26 mouse cellular contexts compared by ENCODE assay signal in the genomic region with DNA sequence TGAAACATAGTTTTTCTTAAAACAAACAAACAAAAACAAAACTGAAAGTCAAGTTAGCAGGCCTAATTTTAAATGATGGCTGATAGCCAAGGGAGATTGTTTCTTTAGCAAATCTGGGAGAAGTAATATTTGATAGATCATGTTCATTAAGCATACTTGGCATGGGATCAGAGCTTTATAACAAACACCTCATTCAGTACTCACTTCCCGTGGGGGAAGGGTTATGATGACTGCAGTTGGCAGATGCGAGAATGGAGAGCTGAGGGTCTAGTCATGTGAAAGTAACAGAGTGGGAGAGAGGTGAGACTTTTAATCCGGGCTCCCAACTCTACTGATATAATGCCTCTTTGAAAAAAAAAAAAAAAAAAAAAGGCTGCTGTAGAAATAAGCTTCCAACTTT.
DNase-seq lines count a peak whose midpoint lies in the region; ATAC-seq and TF ChIP-seq lines count a peak whose summit lies in the region.
"Had no signal": no experiment of that assay in that cellular context is flagged by ENCODE, and none has a peak within 500 bp of the region (broad histone marks: within the 10 kb centered on the region; RNA-seq: fewer than 3 reads in every experiment).

No protein-coding gene starts in this region.

- no peak overlapping the region for H3K4me2 ChIP-seq in forebrain, embryonic 14.5 days (ENCODE audit: low read length)
- H3K4me2 ChIP-seq in forebrain, embryonic 15.5 days (replicated peaks): no peak overlapping the region
- no peak overlapping the region for H3K4me2 ChIP-seq in lung, embryonic 16.5 days (ENCODE audit: low read depth, low read length)
- H3K4me2 ChIP-seq: heart, embryonic 12.5 days; hindbrain, embryonic 14.5 days; limb, embryonic 13.5 days; liver, embryonic 11.5 days; midbrain, embryonic 12.5 days; neural tube, embryonic 13.5 days; stomach, embryonic 15.5 days had no signal

- ATAC-seq in forebrain, embryonic 14.5 days: peak; percentile 41; the same call in 1 of the 2 replicates
- no peak for ATAC-seq in forebrain, embryonic 15.5 days (replicated peaks)
- ATAC-seq in lung, embryonic 16.5 days (ENCODE audit: low read depth): peak; percentile 91
- ATAC-seq: activated CD4-positive, CD25-positive, alpha-beta regulatory T cell, adult 4 months; inflammation-experienced regulatory T-cells, adult 6 months had no signal

- H3K36me3 ChIP-seq in forebrain, embryonic 14.5 days (ENCODE audit: control insufficient read depth, insufficient read depth, low read length): no peaks in the 10 kb centered on the region; the same call in 1 of the 2 replicates
- H3K36me3 ChIP-seq in forebrain, embryonic 15.5 days: peaks cover 6% of the 10 kb centered on the region; the same call in 1 of the 2 replicates
- no peaks in the 10 kb centered on the region for H3K36me3 ChIP-seq in lung, embryonic 16.5 days (ENCODE audit: control insufficient read depth, insufficient read depth, low read length)
- H3K36me3 ChIP-seq: heart, embryonic 12.5 days; limb, embryonic 13.5 days; midbrain, embryonic 12.5 days; neural tube, embryonic 13.5 days; stomach, embryonic 15.5 days had no signal

- H3K9me3 ChIP-seq in forebrain, embryonic 14.5 days (replicated peaks; ENCODE audit: control insufficient read depth, low read length): no peaks in the 10 kb centered on the region
- no peaks in the 10 kb centered on the region for H3K9me3 ChIP-seq in forebrain, embryonic 15.5 days
- no peaks in the 10 kb centered on the region for H3K9me3 ChIP-seq in lung, embryonic 16.5 days (ENCODE audit: control insufficient read depth, low read length)
- H3K9me3 ChIP-seq: heart, embryonic 12.5 days; limb, embryonic 13.5 days; midbrain, embryonic 12.5 days; neural tube, embryonic 13.5 days; stomach, embryonic 15.5 days had no signal

- TF ChIP-seq POLR2A in brain, embryonic 14.5 days (IDR thresholded peaks at IDR 0.05; ENCODE audit: borderline replicate concordance, extremely low read depth, insufficient read depth, insufficient read length, poor library complexity, severe bottlenecking): no peak

- H3K4me1 ChIP-seq in forebrain, embryonic 14.5 days (ENCODE audit: control insufficient read depth, insufficient read depth, low read length): peaks cover 10% of the 10 kb centered on the region
- peaks cover 23% of the 10 kb centered on the region for H3K4me1 ChIP-seq in forebrain, embryonic 15.5 days
- peaks cover 4% of the 10 kb centered on the region for H3K4me1 ChIP-seq in lung, embryonic 16.5 days (replicated peaks; ENCODE audit: control insufficient read depth, insufficient read depth, low read length)
- H3K4me1 ChIP-seq: heart, embryonic 12.5 days; limb, embryonic 13.5 days; stomach, embryonic 15.5 days had no signal

- no peak overlapping the region for H3K9ac ChIP-seq in forebrain, embryonic 14.5 days (ENCODE audit: low read length)
- H3K9ac ChIP-seq in forebrain, embryonic 15.5 days (replicated peaks): no peak overlapping the region
- no peak overlapping the region for H3K9ac ChIP-seq in lung, embryonic 16.5 days (ENCODE audit: low read length)
- H3K9ac ChIP-seq: heart, embryonic 12.5 days; hindbrain, embryonic 14.5 days; limb, embryonic 13.5 days; midbrain, embryonic 12.5 days; neural tube, embryonic 13.5 days; stomach, embryonic 15.5 days had no signal

- peak; percentile 79 for DNase-seq in forebrain, embryonic 14.5 days (ENCODE audit: low spot score)
- DNase-seq in lung, postnatal 14 days: no peak
- peak; percentile 69 for DNase-seq in Muller cell, postnatal 12 days (ENCODE audit: inconsistent ontology term)
- DNase-seq in brain, embryonic 14.5 days (ENCODE audit: low read depth): peak; percentile 86
- DNase-seq: adrenal gland, adult 2 months; adrenal gland, postnatal 36 days; B cell, adult 2 months; cerebellum, adult 2 months; heart, adult 2 months; heart, postnatal 4 days; kidney, adult 11 months; kidney, postnatal 36 days; right cerebral cortex, postnatal 25 days had no signal

- no peak overlapping the region for H3K4me3 ChIP-seq in forebrain, embryonic 14.5 days (ENCODE audit: low read depth, low read length)
- no peak overlapping the region for H3K4me3 ChIP-seq in forebrain, embryonic 15.5 days
- no peak overlapping the region for H3K4me3 ChIP-seq in lung, embryonic 16.5 days (ENCODE audit: low read length)
- H3K4me3 ChIP-seq: heart, adult 2 months; heart, embryonic 12.5 days; layer of hippocampus, adult 2 months; left cerebral cortex, adult 2 months; limb, embryonic 13.5 days; midbrain, embryonic 12.5 days; neural tube, embryonic 13.5 days; stomach, embryonic 15.5 days had no signal

- no peaks in the 10 kb centered on the region; the same call in 1 of the 2 replicates for H3K27me3 ChIP-seq in forebrain, embryonic 14.5 days (replicated peaks; ENCODE audit: control insufficient read depth, insufficient read depth, low read length)
- no peaks in the 10 kb centered on the region for H3K27me3 ChIP-seq in forebrain, embryonic 15.5 days
- no peaks in the 10 kb centered on the region for H3K27me3 ChIP-seq in lung, embryonic 16.5 days (ENCODE audit: control insufficient read depth, insufficient read depth, low read depth, low read length)
- H3K27me3 ChIP-seq: heart, embryonic 12.5 days; limb, embryonic 13.5 days; neural tube, embryonic 13.5 days; stomach, embryonic 15.5 days had no signal

- no peak overlapping the region for H3K27ac ChIP-seq in forebrain, embryonic 14.5 days (ENCODE audit: low read depth, low read length)
- H3K27ac ChIP-seq in forebrain, embryonic 15.5 days (replicated peaks): no peak overlapping the region
- no peak overlapping the region for H3K27ac ChIP-seq in lung, embryonic 16.5 days (ENCODE audit: low read length)
- H3K27ac ChIP-seq: heart, adult 2 months; hindbrain, embryonic 14.5 days; layer of hippocampus, adult 2 months; left cerebral cortex, adult 2 months; limb, embryonic 13.5 days; midbrain, embryonic 12.5 days; neural tube, embryonic 13.5 days; stomach, embryonic 15.5 days had no signal

- TF ChIP-seq CTCF in brain, embryonic 14.5 days (IDR thresholded peaks at IDR 0.05; ENCODE audit: borderline replicate concordance, extremely low read depth, insufficient read depth, insufficient read length): no peak

- WGBS in forebrain, embryonic 14.5 days: 12% methylated on average over 3 of the region's 3 CpGs
- WGBS in forebrain, embryonic 15.5 days: 14% methylated on average over 3 of the region's 3 CpGs
- 13% methylated on average over 3 of the region's 3 CpGs for WGBS in lung, embryonic 16.5 days
